Mouse (Mus musculus) brain, embryonic 14.5 days (tissue): ENCODE results near the gene Rnf7. TPM values are rescaled to one million over a fixed set of nuclear protein-coding genes. Genes with fewer than 3 reads are reported as not detected.

ENCODE experiments used
- DNase-seq: peaks from one replicate; pipeline ENCODE4 v3.0.0-alpha.2; 2011; ENCODE audit warnings: low read depth
- CTCF ChIP-seq: fragments of 200-500 bp; IDR thresholded peaks from 2 replicates; pipeline ENCODE4 v1.5.1; 2012; ENCODE audit warnings: inconsistent platforms, mild to moderate bottlenecking, moderate library complexity, borderline replicate concordance; ENCODE audit not compliant: insufficient read depth, insufficient read length; ENCODE audit errors: extremely low read depth
- POLR2A ChIP-seq: fragments of 200-500 bp; IDR thresholded peaks from 2 replicates; pipeline ENCODE4 v1.6.1; 2012; ENCODE audit warnings: mild to moderate bottlenecking, inconsistent platforms, borderline replicate concordance; ENCODE audit not compliant: poor library complexity, insufficient read depth, insufficient read length, severe bottlenecking; ENCODE audit errors: extremely low read depth
- polyA plus RNA-seq: library from polyadenylated mRNA; depleted of rRNA; stranded (reverse); fragments of >200 nt; gene quantifications from 2 replicates; pipeline ENCODE4 v1.2.3, GENCODE M21; 2012; rRNA removed

The Rnf7 gene
- polyA plus RNA-seq, 1 experiment: 233 TPM

GRCm38 (mm10) chr9:96436901-96437804, 41.3 kb downstream of the Rnf7 start:
- TF ChIP-seq POLR2A (no peak), CTCF (no peak)

DNA sequence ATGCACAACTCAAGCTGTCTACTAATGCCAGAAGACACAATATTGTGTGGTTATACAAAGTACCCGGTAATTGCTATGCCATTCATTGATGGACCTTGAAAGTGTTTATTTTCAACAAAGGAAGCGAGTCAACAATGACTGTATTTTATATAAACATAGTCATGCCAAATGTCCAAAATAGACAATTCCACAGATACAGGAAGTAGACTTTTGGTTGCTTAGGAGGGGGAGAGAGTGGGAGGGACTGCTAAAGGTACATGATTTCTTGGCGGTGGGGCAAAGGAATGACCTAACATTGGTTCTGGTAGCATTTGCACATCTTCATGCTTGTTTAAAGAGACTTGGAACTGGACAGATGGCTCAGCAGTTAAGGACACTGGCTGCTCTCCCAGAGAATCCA, 45.9 kb downstream of the Rnf7 start:
- no peak for DNase-seq
- TF ChIP-seq POLR2A (no peak), CTCF (no peak)

More at GRCm38 (mm10) chr9:96436901-96437804, 41.3 kb downstream of the Rnf7 start:
- peak; percentile 58 for DNase-seq

DNA sequence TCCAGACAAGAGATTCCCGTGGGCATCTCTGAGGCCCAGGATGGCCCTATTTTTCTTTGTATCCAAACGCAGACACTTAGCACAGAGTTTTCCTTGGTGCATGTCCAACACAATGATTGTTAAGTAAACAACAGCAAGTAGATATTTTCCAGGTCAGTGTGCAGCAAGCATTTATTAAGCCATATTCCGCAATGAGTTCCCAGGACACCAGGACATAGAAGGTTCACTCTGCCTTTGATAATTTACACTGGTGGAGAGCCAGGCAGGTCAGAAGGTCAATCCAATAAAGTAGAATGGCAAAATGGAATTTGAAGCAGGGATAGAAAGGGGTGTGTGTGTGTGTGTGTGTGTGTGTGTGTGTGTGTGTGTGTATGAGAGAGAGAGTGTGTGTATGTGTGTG, 47.4 kb downstream of the Rnf7 start:
- no peak for DNase-seq
- TF ChIP-seq POLR2A (no peak), CTCF (no peak)

DNA sequence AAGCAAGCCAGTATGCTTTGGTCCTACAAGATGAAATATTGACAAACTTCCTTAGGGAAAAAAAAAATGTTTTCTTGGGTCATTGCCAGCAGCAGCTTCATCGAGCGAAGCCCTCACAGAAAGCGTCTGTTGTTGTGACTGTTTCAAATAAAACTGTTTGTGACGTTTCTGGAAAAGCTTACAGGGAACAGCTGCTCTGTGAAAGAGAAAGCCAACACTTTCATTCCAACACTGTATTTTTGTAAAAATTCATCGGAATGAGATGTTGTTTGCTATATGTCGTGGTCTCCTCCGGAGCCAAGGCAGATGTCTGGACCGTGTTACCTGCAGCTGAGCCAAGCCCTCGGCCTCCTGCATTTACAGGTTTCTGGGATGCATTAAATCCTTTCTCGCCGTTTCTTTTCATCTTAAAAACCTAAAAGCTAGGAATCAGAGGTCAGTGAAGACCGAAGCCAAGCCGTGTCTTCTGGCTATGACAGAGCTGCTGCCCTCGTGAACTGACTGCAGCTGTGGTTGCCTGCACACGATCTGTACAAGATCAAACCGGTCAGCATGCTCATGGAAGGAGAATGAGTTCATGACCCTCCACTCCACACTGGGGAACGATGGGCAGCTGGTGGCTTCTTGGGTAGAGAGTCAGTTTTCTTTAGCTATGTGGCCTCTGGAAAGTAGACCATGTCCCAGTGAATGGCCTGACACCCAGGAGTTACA, 50.0 kb downstream of the Rnf7 start:
- TF ChIP-seq POLR2A (no peak), CTCF (no peak)
- DNase-seq: peak; percentile 87

- no peak for DNase-seq
- TF ChIP-seq CTCF (no peak), POLR2A (no peak)
Observed at GRCm38 (mm10) chr9:96424027-96424426, 54.4 kb downstream of the Rnf7 start.

Other genes starting within 250 kb of the Rnf7 start
- 68.3 and 96.6 TPM in 2 replicates for gene Atp1b3, start 114.2 kb downstream of the Rnf7 start, polyA plus RNA-seq
- gene Gm28729, start 46.6 kb upstream of the Rnf7 start, polyA plus RNA-seq: 0.08 and 0.18 TPM in 2 replicates
- 7.5 and 10.7 TPM in 2 replicates for gene Rasa2, start 152.9 kb upstream of the Rnf7 start, polyA plus RNA-seq